Mouse (Mus musculus) neutrophil, adult 5-6 weeks (primary cell): ENCODE data around the gene Fcer1g. TPM values are rescaled to one million over a fixed set of nuclear protein-coding genes. Genes with fewer than 3 reads are reported as not detected.

Source experiments
- ATAC-seq: fragments of 151-379, 151-347 bp; 2 replicates; pipeline ENCODE4 v1.8.0; 2017; ENCODE audit warnings: mild to moderate bottlenecking, moderate TSS enrichment; ENCODE audit not compliant: insufficient number of reproducible peaks, poor library complexity, low FRiP score, severe bottlenecking; ENCODE audit errors: extremely low read depth
- total RNA-seq: library from RNA; stranded (forward); fragments of 200-1000 nt; gene quantifications from 2 replicates; pipeline ENCODE4 v1.2.3, GENCODE M21; 2017

Gene Fcer1g
- 410 and 425 TPM in 2 replicates for total RNA-seq

- ATAC-seq: peak; percentile 86
Measured at GRCm38 (mm10) chr1:171234126-171234525, at the start of gene Fcer1g. Gene Fcer1g, minus strand, starts transcription at chr1:171234365.

- no peak for ATAC-seq
Measured at GRCm38 (mm10) chr1:171283188-171284160, 49.3 kb upstream of the Fcer1g start.

GRCm38 (mm10) chr1:171282086-171282805 lies 48.1 kb upstream of the Fcer1g start:
- no peak for ATAC-seq

GRCm38 (mm10) chr1:171281528-171281923 lies 47.4 kb upstream of the Fcer1g start:
- ATAC-seq: peak; percentile 41

- peak; percentile 94 for ATAC-seq
Measured at GRCm38 (mm10) chr1:171280916-171281527, 46.9 kb upstream of the Fcer1g start, which contains the start of gene Ppox. Gene Ppox, minus strand, starts transcription at chr1:171281186.

- no peak for ATAC-seq
Measured at GRCm38 (mm10) chr1:171280250-171280915, 46.2 kb upstream of the Fcer1g start.

- ATAC-seq: no peak
Measured at GRCm38 (mm10) chr1:171279721-171280120, 45.6 kb upstream of the Fcer1g start.

- ATAC-seq: no peak
Measured at GRCm38 (mm10) chr1:171279012-171279705, 45.0 kb upstream of the Fcer1g start.

- no peak for ATAC-seq
Measured at GRCm38 (mm10) chr1:171278436-171278835, 44.3 kb upstream of the Fcer1g start.

GRCm38 (mm10) chr1:171277736-171278135 lies 43.6 kb upstream of the Fcer1g start:
- ATAC-seq: no peak

GRCm38 (mm10) chr1:171276110-171276748 lies 42.1 kb upstream of the Fcer1g start:
- no peak for ATAC-seq

GRCm38 (mm10) chr1:171275144-171275734 lies 41.1 kb upstream of the Fcer1g start:
- ATAC-seq: no peak

GRCm38 (mm10) chr1:171274171-171274570 lies 40.0 kb upstream of the Fcer1g start:
- peak; percentile 53 for ATAC-seq

- ATAC-seq: 0 out of 2 replicates have a peak, but pooled peaks have one; percentile 13
Measured at GRCm38 (mm10) chr1:171272086-171272485, 37.9 kb upstream of the Fcer1g start.

- no peak for ATAC-seq
Measured at GRCm38 (mm10) chr1:171271622-171272021, 37.5 kb upstream of the Fcer1g start.

- no peak for ATAC-seq
Measured at GRCm38 (mm10) chr1:171271196-171271595, 37.0 kb upstream of the Fcer1g start.

- peak; percentile 14; the same call in 1 of the 2 replicates for ATAC-seq
Measured at GRCm38 (mm10) chr1:171270573-171270900, 36.4 kb upstream of the Fcer1g start.
